Mouse (Mus musculus): ENCODE results near the gene Hmg20a. TPM values are rescaled to one million over a fixed set of nuclear protein-coding genes. Genes with fewer than 3 reads are reported as not detected.

Hmg20a gene
- total and polyA plus RNA-seq, 2 experiments from 2014 or later = 62.0 to 76.3 TPM

DNA sequence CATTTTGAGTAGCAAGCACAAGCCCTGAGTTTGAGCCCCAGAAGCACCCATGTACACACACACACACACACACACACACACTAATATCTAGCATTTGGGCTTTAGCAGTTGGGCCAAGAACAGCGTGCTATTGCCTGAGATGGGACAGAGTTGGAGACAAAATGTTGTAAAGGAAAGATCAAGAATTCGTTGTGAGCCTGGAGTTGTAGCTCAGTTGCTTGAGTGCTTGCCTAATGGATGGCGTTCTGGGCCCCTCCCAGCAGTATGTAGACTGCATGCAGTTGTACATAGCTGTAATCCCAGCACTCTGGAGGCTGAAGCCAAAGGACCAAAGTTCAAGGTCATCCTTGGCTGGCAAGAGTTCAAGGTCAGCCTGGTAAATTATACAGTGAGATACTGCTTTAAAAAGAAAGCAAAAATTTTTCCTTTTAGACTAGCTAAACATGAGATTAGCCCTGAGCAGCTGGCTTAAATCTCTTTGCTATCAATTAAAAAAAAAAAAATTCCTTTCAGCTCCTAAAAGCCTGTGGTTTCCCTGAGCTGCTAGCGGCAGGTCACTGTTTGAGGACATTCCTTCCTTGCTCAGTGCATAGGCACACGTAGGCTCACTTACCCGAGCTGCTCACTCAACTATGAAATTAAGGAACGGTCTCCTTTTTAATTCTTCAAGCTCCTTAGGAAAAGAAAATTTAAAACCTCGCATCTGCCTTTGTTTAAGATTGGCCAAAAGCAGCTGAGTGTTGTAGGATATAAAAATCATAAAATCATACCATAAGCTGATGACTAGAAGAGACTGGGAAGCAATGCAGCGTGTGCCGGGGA is 83.5 kb downstream of the Hmg20a start:
- no peak for ATAC-seq (ENCODE audit: low FRiP score)

DNA sequence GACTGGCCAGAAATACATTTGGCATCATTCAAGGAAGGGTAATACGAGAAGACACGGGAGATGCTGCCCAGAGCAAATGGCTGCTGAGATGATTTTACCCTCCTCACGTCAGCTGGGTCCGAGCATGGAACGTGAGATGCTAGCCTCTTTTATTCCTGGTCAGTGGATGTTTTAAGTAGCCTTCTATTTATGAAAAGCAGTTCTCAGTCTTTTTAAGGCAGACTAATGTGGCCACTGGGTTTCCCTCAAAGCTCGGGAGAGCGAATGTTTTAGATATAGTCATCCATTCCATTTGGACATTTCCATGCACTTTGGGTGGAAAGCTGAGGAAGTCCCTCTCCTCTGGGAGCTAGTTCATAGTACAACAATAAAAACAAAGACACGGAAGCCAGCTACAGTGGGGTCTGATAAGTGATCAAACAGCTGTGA is 84.1 kb downstream of the Hmg20a start:
- Histone ChIP-seq H3K36me3 (ENCODE audit: insufficient read depth, low read length) (no peaks in the 10 kb centered on the region), H3K27ac (ENCODE audit: low read depth, low read length) (0 out of 2 replicates have a peak overlapping the region, but pooled peaks have one; percentile 27), H3K4me3 (ENCODE audit: low read depth, low read length) (no peak overlapping the region), H3K9ac (replicated peaks; ENCODE audit: low read length, poor library complexity, severe bottlenecking) (no peak overlapping the region), H3K4me1 (ENCODE audit: insufficient read depth, low read length) (peaks cover 26% of the 10 kb centered on the region), H3K4me2 (ENCODE audit: low read depth, low read length, poor library complexity, severe bottlenecking) (peak overlapping the region; percentile 2; the same call in 1 of the 2 replicates), H3K9me3 (ENCODE audit: low read length) (no peaks in the 10 kb centered on the region), H3K27me3 (ENCODE audit: insufficient read depth, low read length) (no peaks in the 10 kb centered on the region)
- no peak for ATAC-seq (ENCODE audit: low FRiP score)
- TF ChIP-seq CTCF (IDR thresholded peaks at IDR 0.05) = no peak
- peak; percentile 32 for DNase-seq (ENCODE audit: low spot score)
- 18% methylated on average over 8 of the region's 8 CpGs for WGBS

More for the DNA sequence above, 83.5 kb downstream of the Hmg20a start:
- Histone ChIP-seq H3K4me3 (ENCODE audit: low read depth, low read length) (no peak overlapping the region), H3K4me2 (ENCODE audit: low read depth, low read length, poor library complexity, severe bottlenecking) (peak overlapping the region; percentile 2; the same call in 1 of the 2 replicates), H3K27me3 (ENCODE audit: insufficient read depth, low read length) (no peaks in the 10 kb centered on the region), H3K4me1 (ENCODE audit: insufficient read depth, low read length) (peaks cover 23% of the 10 kb centered on the region), H3K27ac (ENCODE audit: low read depth, low read length) (0 out of 2 replicates have a peak overlapping the region, but pooled peaks have one; percentile 27), H3K9ac (replicated peaks; ENCODE audit: low read length, poor library complexity, severe bottlenecking) (no peak overlapping the region), H3K9me3 (ENCODE audit: low read length) (no peaks in the 10 kb centered on the region), H3K36me3 (ENCODE audit: insufficient read depth, low read length) (no peaks in the 10 kb centered on the region)
- TF ChIP-seq CTCF (IDR thresholded peaks at IDR 0.05) = no peak
- 30% methylated on average over 10 of the region's 10 CpGs for WGBS
- no peak for DNase-seq (ENCODE audit: low spot score)

- TF ChIP-seq CTCF (IDR thresholded peaks at IDR 0.05) = no peak
- no peak for DNase-seq (ENCODE audit: low spot score)
- Histone ChIP-seq H3K4me2 (ENCODE audit: low read depth, low read length, poor library complexity, severe bottlenecking) (no peak overlapping the region), H3K9me3 (ENCODE audit: low read length) (no peaks in the 10 kb centered on the region), H3K36me3 (ENCODE audit: insufficient read depth, low read length) (no peaks in the 10 kb centered on the region), H3K27ac (ENCODE audit: low read depth, low read length) (no peak overlapping the region), H3K4me3 (ENCODE audit: low read depth, low read length) (no peak overlapping the region), H3K27me3 (ENCODE audit: insufficient read depth, low read length) (no peaks in the 10 kb centered on the region), H3K4me1 (ENCODE audit: insufficient read depth, low read length) (peaks cover 29% of the 10 kb centered on the region), H3K9ac (replicated peaks; ENCODE audit: low read length, poor library complexity, severe bottlenecking) (no peak overlapping the region)
- ATAC-seq (ENCODE audit: low FRiP score) = no peak
- 74% methylated on average over 7 of the region's 7 CpGs for WGBS
Measured at GRCm38 (mm10) chr9:56503621-56504500, 85.5 kb downstream of the Hmg20a start.

- no peak for TF ChIP-seq CTCF (IDR thresholded peaks at IDR 0.05)
- Histone ChIP-seq H3K9ac (replicated peaks; ENCODE audit: low read length, poor library complexity, severe bottlenecking) (no peak overlapping the region), H3K4me3 (ENCODE audit: low read depth, low read length) (no peak overlapping the region), H3K4me2 (ENCODE audit: low read depth, low read length, poor library complexity, severe bottlenecking) (no peak overlapping the region), H3K27ac (ENCODE audit: low read depth, low read length) (no peak overlapping the region; the same call in 1 of the 2 replicates), H3K4me1 (ENCODE audit: insufficient read depth, low read length) (peaks cover 29% of the 10 kb centered on the region), H3K36me3 (ENCODE audit: insufficient read depth, low read length) (no peaks in the 10 kb centered on the region), H3K27me3 (ENCODE audit: insufficient read depth, low read length) (no peaks in the 10 kb centered on the region), H3K9me3 (ENCODE audit: low read length) (no peaks in the 10 kb centered on the region)
- DNase-seq (ENCODE audit: low spot score) = no peak
- WGBS = 42% methylated on average over 5 of the region's 5 CpGs
- ATAC-seq (ENCODE audit: low FRiP score) = no peak
Measured at GRCm38 (mm10) chr9:56504511-56504910, 86.1 kb downstream of the Hmg20a start.

GRCm38 (mm10) chr9:56505083-56505792 is 86.8 kb downstream of the Hmg20a start:
- Histone ChIP-seq H3K9ac (replicated peaks; ENCODE audit: low read length, poor library complexity, severe bottlenecking) (0 out of 2 replicates have a peak overlapping the region, but pooled peaks have one; percentile 20), H3K9me3 (ENCODE audit: low read length) (no peaks in the 10 kb centered on the region), H3K27ac (ENCODE audit: low read depth, low read length) (peak overlapping the region; percentile 92), H3K4me2 (ENCODE audit: low read depth, low read length, poor library complexity, severe bottlenecking) (peak overlapping the region; percentile 47; the same call in 1 of the 2 replicates), H3K4me3 (ENCODE audit: low read depth, low read length) (no peak overlapping the region), H3K36me3 (ENCODE audit: insufficient read depth, low read length) (no peaks in the 10 kb centered on the region), H3K27me3 (ENCODE audit: insufficient read depth, low read length) (no peaks in the 10 kb centered on the region), H3K4me1 (ENCODE audit: insufficient read depth, low read length) (peaks cover 29% of the 10 kb centered on the region)
- WGBS = 54% methylated on average over 9 of the region's 9 CpGs
- DNase-seq (ENCODE audit: low spot score) (no peak), ATAC-seq (ENCODE audit: low FRiP score) (no peak)
- TF ChIP-seq CTCF (IDR thresholded peaks at IDR 0.05) = no peak

All from midbrain, postnatal 0 days (tissue).